Mouse (Mus musculus) T-helper 1 cell (primary cell): ENCODE data around the gene Mvb12a.

Experiments
- in situ Hi-C: fragments of 300-600 bp; cut with MboI, MseI; formaldehyde crosslinking; loops from one replicate; pipeline ENCODE4 v1.15.1; 2025; ENCODE audit warnings: high pct_unique_total_duplicates

Mvb12a gene

GRCm38 (mm10) chr8:71562751-71563150 is 20.0 kb downstream of the Mvb12a start:
- in situ Hi-C loops = loop anchor here (5.0 kb wide), 1 partner anchor 40 kb away; no protein-coding TSS in a partner anchor

GRCm38 (mm10) chr8:71563992-71564391 is 21.3 kb downstream of the Mvb12a start:
- in situ Hi-C loops = loop anchor here (5.0 kb wide), 1 partner anchor 38 kb away; no protein-coding TSS in a partner anchor

GRCm38 (mm10) chr8:71566501-71566900 is 23.8 kb downstream of the Mvb12a start, which contains the start of gene Nxnl1:
TSS of gene Nxnl1 (minus strand) at chr8:71566601.
- in situ Hi-C loops = no loop called here

- in situ Hi-C loops = no loop called here
These were observed 24.9 kb downstream of the Mvb12a start for GRCm38 (mm10) chr8:71567587-71567986.

GRCm38 (mm10) chr8:71568387-71568937 is 25.7 kb downstream of the Mvb12a start, which contains the start of gene Slc27a1:
TSS of gene Slc27a1 (plus strand) at chr8:71568882.
- in situ Hi-C loops = no loop called here

- in situ Hi-C loops = no loop called here
These were observed 26.2 kb downstream of the Mvb12a start for GRCm38 (mm10) chr8:71568941-71569340.

- in situ Hi-C loops = no loop called here
These were observed 26.9 kb downstream of the Mvb12a start for GRCm38 (mm10) chr8:71569366-71570290.

- in situ Hi-C loops = no loop called here
These were observed 27.7 kb downstream of the Mvb12a start for GRCm38 (mm10) chr8:71570291-71570954.

GRCm38 (mm10) chr8:71572077-71572476 is 29.4 kb downstream of the Mvb12a start:
- in situ Hi-C loops = no loop called here

- in situ Hi-C loops = no loop called here
These were observed 30.3 kb downstream of the Mvb12a start for GRCm38 (mm10) chr8:71572847-71573633.

GRCm38 (mm10) chr8:71574426-71574825 is 31.7 kb downstream of the Mvb12a start:
- in situ Hi-C loops = no loop called here

- in situ Hi-C loops = no loop called here
These were observed 32.3 kb downstream of the Mvb12a start for GRCm38 (mm10) chr8:71575020-71575419.

- in situ Hi-C loops = no loop called here
These were observed 35.2 kb downstream of the Mvb12a start for GRCm38 (mm10) chr8:71577856-71578387.

GRCm38 (mm10) chr8:71579009-71579408 is 36.3 kb downstream of the Mvb12a start:
- in situ Hi-C loops = no loop called here

GRCm38 (mm10) chr8:71579476-71579875 is 36.8 kb downstream of the Mvb12a start:
- in situ Hi-C loops = no loop called here

- in situ Hi-C loops = no loop called here
These were observed 37.5 kb downstream of the Mvb12a start for GRCm38 (mm10) chr8:71580201-71580600.

- in situ Hi-C loops = no loop called here
These were observed 44.2 kb downstream of the Mvb12a start for GRCm38 (mm10) chr8:71586891-71587290.

- in situ Hi-C loops = no loop called here
These were observed 46.0 kb downstream of the Mvb12a start for GRCm38 (mm10) chr8:71588762-71589161.

GRCm38 (mm10) chr8:71591017-71591416 is 48.3 kb downstream of the Mvb12a start:
- in situ Hi-C loops = no loop called here

GRCm38 (mm10) chr8:71591471-71592373 is 49.0 kb downstream of the Mvb12a start, which contains the start of gene Pgls:
TSS of gene Pgls (plus strand) at chr8:71592176.
- in situ Hi-C loops = no loop called here
